Mouse (Mus musculus) limb, embryonic 13.5 days (tissue): Measurements from ENCODE around the gene Adap2. TPM values are rescaled to one million over a fixed set of nuclear protein-coding genes. Genes with fewer than 3 reads are reported as not detected.
"Not testable (repeated sequence)": the region's sequence is repeated elsewhere in the genome, so short reads cannot be mapped to it uniquely, and the experiment has no call there.

Experiments used
- ATAC-seq: fragments of 200-750 bp; cut with Nextera tagmentation; 2 replicates; pipeline ENCODE4 v1.8.0; 2017; ENCODE audit warnings: low read depth, moderate number of reproducible peaks, moderate TSS enrichment; ENCODE audit not compliant: low FRiP score
- H3K27ac ChIP-seq: fragments of 300-500 bp; sonication (generic); 2 replicates; pipeline ENCODE4 v1.5.1; 2015; ENCODE audit warnings: inconsistent platforms, mild to moderate bottlenecking, moderate library complexity
- H3K27me3 ChIP-seq: fragments of 300-500 bp; sonication (generic); 2 replicates; pipeline ENCODE4 v1.6.1; 2015; ENCODE audit warnings: mild to moderate bottlenecking, inconsistent platforms
- H3K36me3 ChIP-seq: fragments of 300-500 bp; sonication (generic); 2 replicates; pipeline ENCODE4 v1.6.1; 2015; ENCODE audit warnings: inconsistent platforms, mild to moderate bottlenecking, moderate library complexity
- H3K4me1 ChIP-seq: fragments of 300-500 bp; sonication (generic); 2 replicates; pipeline ENCODE4 v1.6.1; 2015; ENCODE audit warnings: inconsistent platforms
- H3K4me2 ChIP-seq: fragments of 300-500 bp; sonication (generic); replicated peaks from 2 replicates; pipeline ENCODE4 v1.6.1; 2015; ENCODE audit warnings: inconsistent platforms, mild to moderate bottlenecking, moderate library complexity
- H3K4me3 ChIP-seq: fragments of 300-500 bp; sonication (generic); 2 replicates; pipeline ENCODE4 v1.5.1; 2015; ENCODE audit warnings: moderate library complexity, mild to moderate bottlenecking, inconsistent platforms
- H3K9ac ChIP-seq: fragments of 300-500 bp; sonication (generic); 2 replicates; pipeline ENCODE4 v1.6.1; 2015; ENCODE audit warnings: mild to moderate bottlenecking, inconsistent platforms
- H3K9me3 ChIP-seq: fragments of 300-500 bp; sonication (generic); 2 replicates; pipeline ENCODE4 v1.6.1; 2016; ENCODE audit warnings: inconsistent platforms
- WGBS: fragments of 180-500 bp; shearing (Covaris S2); methylation state at CpG from one replicate; pipeline ENCODE4 v1.1.7; 2015; 5-methylcytosine and 5-hydroxymethylcytosine counted together
- polyA plus RNA-seq: library from polyadenylated mRNA; unstranded; fragments of >200 nt; fragmentation: Nextera tagmentation; extraction: Ambion mirVana; gene quantifications from 2 replicates; pipeline ENCODE4 v1.2.1, GENCODE M21; 2015

Adap2 gene
- polyA plus RNA-seq, 1 experiment from 2014 or later: 1.3 TPM

GRCm38 (mm10) chr11:80148313-80148712, 5.6 kb upstream of the Adap2 start:
- Histone ChIP-seq H3K36me3 (no peaks in the 10 kb centered on the region), H3K9ac (no peak overlapping the region), H3K4me2 (no peak overlapping the region), H3K27me3 (peaks cover 23% of the 10 kb centered on the region), H3K9me3 (no peaks in the 10 kb centered on the region), H3K27ac (no peak overlapping the region), H3K4me1 (no peaks in the 10 kb centered on the region), H3K4me3 (no peak overlapping the region)
- no peak for ATAC-seq
- WGBS: 35% methylated on average over 1 of the region's 1 CpGs

- H3K27ac ChIP-seq, H3K36me3 ChIP-seq, H3K4me2 ChIP-seq, H3K4me1 ChIP-seq, H3K4me3 ChIP-seq, ATAC-seq, H3K9ac ChIP-seq, H3K9me3 ChIP-seq: not testable (repeated sequence)
- peaks cover 29% of the 10 kb centered on the region for H3K27me3 ChIP-seq
- 67% methylated on average over 4 of the region's 4 CpGs for WGBS
Observed at GRCm38 (mm10) chr11:80148974-80149373, 4.9 kb upstream of the Adap2 start.

- H3K4me3 ChIP-seq: no peak overlapping the region
- peaks cover 35% of the 10 kb centered on the region for H3K27me3 ChIP-seq
- H3K36me3 ChIP-seq: no peaks in the 10 kb centered on the region
- no peak for ATAC-seq
- H3K27ac ChIP-seq: no peak overlapping the region
- H3K9me3 ChIP-seq: no peaks in the 10 kb centered on the region
- H3K9ac ChIP-seq: no peak overlapping the region
- H3K4me1 ChIP-seq: 0 out of 2 replicates have a peak, but pooled peaks cover 7% of the 10 kb centered on the region
- WGBS: 78% methylated on average over 8 of the region's 8 CpGs
- no peak overlapping the region for H3K4me2 ChIP-seq
Observed at GRCm38 (mm10) chr11:80149412-80150023, 4.4 kb upstream of the Adap2 start.

DNA sequence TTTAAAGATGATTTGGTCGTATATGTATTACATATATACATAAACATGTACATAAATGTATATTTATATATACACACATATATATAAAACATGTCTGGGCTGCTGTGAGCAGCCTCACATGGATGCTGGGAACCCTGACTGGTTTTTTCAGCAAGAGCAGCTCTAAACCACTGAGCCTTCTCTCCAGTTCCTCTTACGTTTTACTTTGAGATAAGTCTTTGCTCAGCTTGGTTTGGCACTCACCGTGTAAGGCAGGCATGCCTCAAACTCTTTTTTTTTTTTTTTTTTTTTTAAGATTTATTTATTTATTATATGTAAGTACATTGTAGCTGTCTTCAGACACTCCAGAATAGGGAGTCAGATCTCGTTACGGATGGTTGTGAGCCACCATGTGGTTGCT, 3.3 kb upstream of the Adap2 start:
- no peak overlapping the region for H3K9ac ChIP-seq
- no peaks in the 10 kb centered on the region for H3K9me3 ChIP-seq
- 0 out of 2 replicates have a peak, but pooled peaks cover 7% of the 10 kb centered on the region for H3K4me1 ChIP-seq
- H3K27me3 ChIP-seq: peaks cover 45% of the 10 kb centered on the region
- no peak overlapping the region for H3K27ac ChIP-seq
- no peak overlapping the region for H3K4me3 ChIP-seq
- H3K4me2 ChIP-seq: no peak overlapping the region
- ATAC-seq: no peak
- H3K36me3 ChIP-seq: no peaks in the 10 kb centered on the region
- WGBS: 77% methylated on average over 5 of the region's 5 CpGs

GRCm38 (mm10) chr11:80151541-80151940, 2.4 kb upstream of the Adap2 start:
- no peaks in the 10 kb centered on the region for H3K9me3 ChIP-seq
- no peak overlapping the region for H3K4me3 ChIP-seq
- H3K27ac ChIP-seq: no peak overlapping the region
- peaks cover 53% of the 10 kb centered on the region for H3K27me3 ChIP-seq
- no peak for ATAC-seq
- no peaks in the 10 kb centered on the region for H3K36me3 ChIP-seq
- 0 out of 2 replicates have a peak, but pooled peaks cover 7% of the 10 kb centered on the region for H3K4me1 ChIP-seq
- 66% methylated on average over 2 of the region's 2 CpGs for WGBS
- no peak overlapping the region for H3K4me2 ChIP-seq
- no peak overlapping the region for H3K9ac ChIP-seq

- peaks cover 59% of the 10 kb centered on the region for H3K27me3 ChIP-seq
- H3K4me3 ChIP-seq: no peak overlapping the region
- no peaks in the 10 kb centered on the region for H3K36me3 ChIP-seq
- 78% methylated on average over 8 of the region's 8 CpGs for WGBS
- no peak overlapping the region for H3K9ac ChIP-seq
- ATAC-seq: no peak
- H3K9me3 ChIP-seq: no peaks in the 10 kb centered on the region
- no peak overlapping the region for H3K27ac ChIP-seq
- no peak overlapping the region for H3K4me2 ChIP-seq
- H3K4me1 ChIP-seq: 0 out of 2 replicates have a peak, but pooled peaks cover 7% of the 10 kb centered on the region
Observed at GRCm38 (mm10) chr11:80152376-80152775, 1.5 kb upstream of the Adap2 start.

GRCm38 (mm10) chr11:80154501-80154900, 596 bp downstream of the Adap2 start:
- no peak for ATAC-seq

GRCm38 (mm10) chr11:80155541-80155940, 1.6 kb downstream of the Adap2 start:
- no peaks in the 10 kb centered on the region for H3K9me3 ChIP-seq
- peaks cover 71% of the 10 kb centered on the region for H3K27me3 ChIP-seq
- no peak for ATAC-seq
- H3K36me3 ChIP-seq: no peaks in the 10 kb centered on the region
- 0 out of 2 replicates have a peak, but pooled peaks cover 7% of the 10 kb centered on the region for H3K4me1 ChIP-seq
- no peak overlapping the region for H3K27ac ChIP-seq
- H3K4me2 ChIP-seq: no peak overlapping the region
- no peak overlapping the region for H3K4me3 ChIP-seq
- WGBS: 80% methylated on average over 8 of the region's 8 CpGs
- H3K9ac ChIP-seq: no peak overlapping the region

More at GRCm38 (mm10) chr11:80154501-80154900, 596 bp downstream of the Adap2 start:
- H3K4me2 ChIP-seq: peak overlapping the region; percentile 75
- peak overlapping the region; percentile 50; the same call in 1 of the 2 replicates for H3K9ac ChIP-seq
- H3K4me1 ChIP-seq: 0 out of 2 replicates have a peak, but pooled peaks cover 7% of the 10 kb centered on the region
- no peaks in the 10 kb centered on the region for H3K9me3 ChIP-seq
- peak overlapping the region; percentile 53 for H3K4me3 ChIP-seq
- H3K36me3 ChIP-seq: no peaks in the 10 kb centered on the region
- 25% methylated on average over 25 of the region's 25 CpGs for WGBS
- no peak overlapping the region for H3K27ac ChIP-seq
- peaks cover 71% of the 10 kb centered on the region for H3K27me3 ChIP-seq

DNA sequence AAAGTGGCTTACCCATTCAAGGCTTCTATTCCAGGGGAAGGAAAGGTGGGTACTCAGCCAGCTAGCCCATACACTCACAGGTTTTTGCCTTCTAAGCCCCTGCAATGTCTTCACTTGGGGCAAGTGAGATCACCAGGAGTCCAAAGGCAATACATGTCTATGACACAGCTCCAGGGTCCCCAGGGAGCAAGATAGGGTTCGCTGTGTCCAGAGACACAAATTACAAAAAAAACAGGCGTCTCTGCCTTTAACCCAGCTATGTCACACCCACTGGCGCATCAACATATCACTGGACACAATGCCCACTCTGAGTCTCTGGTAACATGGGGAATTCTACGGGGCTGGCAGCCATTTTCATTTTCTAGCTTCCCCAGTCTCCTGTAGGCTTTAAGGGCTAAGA, 2.1 kb downstream of the Adap2 start:
- Histone ChIP-seq H3K4me1 (0 out of 2 replicates have a peak, but pooled peaks cover 7% of the 10 kb centered on the region), H3K36me3 (no peaks in the 10 kb centered on the region), H3K4me2 (no peak overlapping the region), H3K4me3 (no peak overlapping the region), H3K27ac (no peak overlapping the region), H3K9me3 (no peaks in the 10 kb centered on the region), H3K9ac (no peak overlapping the region), H3K27me3 (peaks cover 70% of the 10 kb centered on the region)
- WGBS: 83% methylated on average over 4 of the region's 4 CpGs
- no peak for ATAC-seq

GRCm38 (mm10) chr11:80156841-80157240, 2.9 kb downstream of the Adap2 start:
- H3K9me3 ChIP-seq: no peaks in the 10 kb centered on the region
- 0 out of 2 replicates have a peak, but pooled peaks cover 7% of the 10 kb centered on the region for H3K4me1 ChIP-seq
- H3K4me3 ChIP-seq: no peak overlapping the region
- no peak overlapping the region for H3K27ac ChIP-seq
- H3K4me2 ChIP-seq: no peak overlapping the region
- peaks cover 63% of the 10 kb centered on the region for H3K27me3 ChIP-seq
- H3K9ac ChIP-seq: no peak overlapping the region
- 82% methylated on average over 4 of the region's 4 CpGs for WGBS
- no peak for ATAC-seq
- H3K36me3 ChIP-seq: no peaks in the 10 kb centered on the region

- Histone ChIP-seq H3K9ac (no peak overlapping the region), H3K9me3 (no peaks in the 10 kb centered on the region), H3K27me3 (peaks cover 41% of the 10 kb centered on the region), H3K4me3 (no peak overlapping the region), H3K36me3 (no peaks in the 10 kb centered on the region), H3K4me1 (0 out of 2 replicates have a peak, but pooled peaks cover 1% of the 10 kb centered on the region), H3K4me2 (no peak overlapping the region), H3K27ac (no peak overlapping the region)
- no peak for ATAC-seq
- WGBS: 84% methylated on average over 7 of the region's 7 CpGs
Observed at GRCm38 (mm10) chr11:80159018-80159417, 5.1 kb downstream of the Adap2 start.

GRCm38 (mm10) chr11:80161041-80161440, 7.1 kb downstream of the Adap2 start:
- no peak overlapping the region for H3K4me3 ChIP-seq
- no peaks in the 10 kb centered on the region for H3K9me3 ChIP-seq
- no peak for ATAC-seq
- peaks cover 21% of the 10 kb centered on the region for H3K27me3 ChIP-seq
- WGBS: 82% methylated on average over 4 of the region's 4 CpGs
- no peaks in the 10 kb centered on the region for H3K36me3 ChIP-seq
- H3K4me1 ChIP-seq: no peaks in the 10 kb centered on the region
- no peak overlapping the region for H3K4me2 ChIP-seq
- H3K27ac ChIP-seq: no peak overlapping the region
- H3K9ac ChIP-seq: no peak overlapping the region
